Mouse (Mus musculus): Measurements from ENCODE around the gene C1qtnf9.

The C1qtnf9 gene

DNA sequence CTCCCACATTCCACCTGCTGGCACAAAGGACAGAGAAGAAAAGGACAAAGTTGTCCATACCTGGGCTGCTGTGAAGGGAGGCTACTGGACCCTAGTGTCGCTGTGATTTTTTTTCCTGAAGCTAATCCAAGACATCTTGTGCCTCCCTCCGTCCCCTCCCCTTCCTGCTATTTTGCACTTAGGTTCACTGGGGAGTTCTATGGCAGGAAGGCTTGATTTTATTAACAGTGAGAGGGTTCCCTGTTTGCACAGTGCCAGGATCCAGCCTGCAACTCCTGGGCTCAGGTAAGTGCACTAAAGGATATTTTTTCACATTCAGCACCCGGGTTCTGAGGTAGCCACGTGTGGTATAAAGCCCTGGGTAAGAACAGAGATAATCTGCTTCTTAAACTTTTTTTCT lies at the start of gene C1qtnf9:
C1qtnf9 (plus strand) TSS at position 251 of the 400 bp plus-strand sequence.
- in situ Hi-C loops (cut with MboI; ENCODE audit: low sequenced_read_pairs): loop anchor here (10.0 kb wide), 1 partner anchor 253 kb away; no protein-coding TSS in a partner anchor

- in situ Hi-C loops (cut with MboI; ENCODE audit: low sequenced_read_pairs): no loop called here
These were observed 46.6 kb upstream of the C1qtnf9 start for GRCm38 (mm10) chr14:60721304-60721703.

DNA sequence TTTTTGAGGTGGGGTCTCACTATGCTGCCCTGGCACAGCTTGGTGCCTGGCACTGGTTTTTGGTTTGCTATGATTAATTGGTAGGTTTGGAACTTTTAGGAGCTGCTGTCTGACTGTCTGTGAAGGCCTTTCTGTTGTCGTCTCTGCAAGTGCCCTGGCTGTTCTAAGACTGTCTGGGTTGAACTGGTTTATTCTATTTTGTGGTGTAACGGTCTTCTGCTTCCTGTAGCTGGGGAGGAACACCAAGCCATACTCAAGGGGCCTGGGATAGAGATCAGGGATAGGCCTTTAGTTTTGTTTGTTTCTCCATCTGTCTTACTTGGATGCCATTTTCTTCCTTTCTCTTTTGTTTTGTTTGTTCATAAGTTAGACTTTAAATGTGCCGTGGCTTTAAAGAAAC lies 46.0 kb upstream of the C1qtnf9 start:
- in situ Hi-C loops (cut with MboI; ENCODE audit: low sequenced_read_pairs): no loop called here

- in situ Hi-C loops (cut with MboI; ENCODE audit: low sequenced_read_pairs): no loop called here
These were observed 41.8 kb upstream of the C1qtnf9 start for GRCm38 (mm10) chr14:60726091-60726490.

DNA sequence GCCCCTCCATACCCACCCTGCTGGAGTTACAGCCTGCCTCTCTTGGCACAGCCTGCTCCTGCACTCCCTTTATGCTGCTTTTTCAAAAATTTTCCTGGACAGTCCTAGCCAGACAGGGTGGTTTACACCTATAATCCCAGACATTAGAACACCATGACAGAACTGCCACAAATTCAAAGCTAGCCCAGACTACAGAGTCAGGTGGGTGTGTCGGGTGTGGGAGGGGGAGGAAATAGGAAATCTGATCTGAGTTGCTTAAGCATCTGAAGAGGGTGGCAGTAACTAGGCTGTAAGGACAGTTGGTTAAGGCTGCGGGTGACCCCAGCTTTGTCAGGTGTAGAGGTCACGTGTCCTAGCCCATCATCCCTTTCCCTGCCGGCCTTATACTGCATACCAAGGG lies 40.8 kb upstream of the C1qtnf9 start:
- in situ Hi-C loops (cut with MboI; ENCODE audit: low sequenced_read_pairs): no loop called here

DNA sequence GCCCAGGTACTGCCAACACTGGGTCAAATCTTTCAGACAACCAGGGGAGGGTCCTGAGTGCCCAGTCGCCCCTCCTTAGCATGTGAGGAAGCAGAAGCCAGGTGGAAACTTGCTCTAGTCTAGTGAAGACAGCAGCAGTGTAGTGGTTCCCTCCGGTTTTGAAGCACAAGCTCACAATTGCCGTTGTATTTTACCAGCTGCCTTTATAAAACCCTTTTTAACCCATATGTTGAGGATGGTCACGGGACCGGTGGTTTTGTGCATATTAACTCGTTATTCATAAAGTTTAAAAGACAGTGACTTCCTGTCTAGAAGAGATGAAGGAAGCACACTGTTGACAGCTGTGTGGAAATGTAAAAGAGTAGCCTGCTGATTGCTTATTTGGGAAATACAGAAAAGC lies 35.9 kb upstream of the C1qtnf9 start:
- in situ Hi-C loops (cut with MboI; ENCODE audit: low sequenced_read_pairs): no loop called here

- in situ Hi-C loops (cut with MboI; ENCODE audit: low sequenced_read_pairs): no loop called here
These were observed 35.1 kb upstream of the C1qtnf9 start for GRCm38 (mm10) chr14:60732787-60733186.

GRCm38 (mm10) chr14:60733706-60734105 lies 34.2 kb upstream of the C1qtnf9 start:
- in situ Hi-C loops (cut with MboI; ENCODE audit: low sequenced_read_pairs): no loop called here

DNA sequence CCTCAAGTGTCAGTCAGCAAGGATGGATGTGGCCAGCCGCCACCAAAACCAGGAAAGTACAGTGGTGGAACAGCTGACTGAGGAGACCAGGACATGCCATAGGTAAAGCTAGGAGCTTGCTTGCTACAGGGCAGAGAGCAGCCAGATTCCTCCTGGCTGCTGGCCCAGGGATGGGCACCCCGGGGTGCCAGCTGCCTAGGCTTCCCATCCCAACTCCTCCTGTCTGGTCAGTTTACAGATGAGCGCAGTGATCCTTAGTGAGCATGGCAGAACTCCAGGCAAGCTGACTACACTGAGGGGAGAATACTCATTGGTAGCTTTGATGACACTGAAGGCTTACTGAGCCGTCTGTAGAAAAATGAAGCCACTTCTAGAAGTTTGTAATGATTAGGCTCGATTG lies 32.7 kb upstream of the C1qtnf9 start:
- in situ Hi-C loops (cut with MboI; ENCODE audit: low sequenced_read_pairs): no loop called here

GRCm38 (mm10) chr14:60735848-60736547 lies 31.9 kb upstream of the C1qtnf9 start:
- in situ Hi-C loops (cut with MboI; ENCODE audit: low sequenced_read_pairs): no loop called here

GRCm38 (mm10) chr14:60736591-60737192 lies 31.2 kb upstream of the C1qtnf9 start:
- in situ Hi-C loops (cut with MboI; ENCODE audit: low sequenced_read_pairs): no loop called here

- in situ Hi-C loops (cut with MboI; ENCODE audit: low sequenced_read_pairs): no loop called here
These were observed 30.7 kb upstream of the C1qtnf9 start for GRCm38 (mm10) chr14:60737202-60737611.

GRCm38 (mm10) chr14:60738434-60738938 lies 29.4 kb upstream of the C1qtnf9 start:
- in situ Hi-C loops (cut with MboI; ENCODE audit: low sequenced_read_pairs): no loop called here

- in situ Hi-C loops (cut with MboI; ENCODE audit: low sequenced_read_pairs): no loop called here
These were observed 28.8 kb upstream of the C1qtnf9 start for GRCm38 (mm10) chr14:60739155-60739554.

- in situ Hi-C loops (cut with MboI; ENCODE audit: low sequenced_read_pairs): no loop called here
These were observed 28.3 kb upstream of the C1qtnf9 start for GRCm38 (mm10) chr14:60739616-60740015.

- in situ Hi-C loops (cut with MboI; ENCODE audit: low sequenced_read_pairs): no loop called here
These were observed 27.4 kb upstream of the C1qtnf9 start for GRCm38 (mm10) chr14:60740507-60740906.

- in situ Hi-C loops (cut with MboI; ENCODE audit: low sequenced_read_pairs): no loop called here
These were observed 26.9 kb upstream of the C1qtnf9 start for GRCm38 (mm10) chr14:60741033-60741432.

DNA sequence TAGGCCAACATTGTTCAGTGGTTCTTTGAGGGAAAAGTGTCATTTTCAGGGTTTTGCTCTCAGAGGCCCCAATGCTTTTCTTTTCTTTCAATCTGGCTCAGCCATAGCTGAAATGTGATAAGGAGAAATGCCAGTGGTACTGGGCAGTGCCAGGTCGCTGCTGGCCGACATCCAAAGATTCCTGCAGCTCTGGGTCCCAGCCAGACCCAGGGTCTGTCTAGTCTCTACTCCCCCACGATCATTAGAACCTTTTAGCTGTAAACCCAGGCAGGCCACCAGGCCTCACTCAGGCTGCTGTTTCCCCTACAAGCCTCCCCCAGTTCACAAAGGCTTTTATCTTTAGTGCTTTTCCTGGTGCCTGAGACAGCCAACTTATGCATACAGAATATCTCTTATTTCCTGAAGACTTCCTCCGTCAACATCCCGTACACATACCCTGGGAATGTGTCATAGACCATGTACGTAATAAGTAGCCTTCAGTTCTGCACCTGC lies 26.4 kb upstream of the C1qtnf9 start:
- in situ Hi-C loops (cut with MboI; ENCODE audit: low sequenced_read_pairs): no loop called here

DNA sequence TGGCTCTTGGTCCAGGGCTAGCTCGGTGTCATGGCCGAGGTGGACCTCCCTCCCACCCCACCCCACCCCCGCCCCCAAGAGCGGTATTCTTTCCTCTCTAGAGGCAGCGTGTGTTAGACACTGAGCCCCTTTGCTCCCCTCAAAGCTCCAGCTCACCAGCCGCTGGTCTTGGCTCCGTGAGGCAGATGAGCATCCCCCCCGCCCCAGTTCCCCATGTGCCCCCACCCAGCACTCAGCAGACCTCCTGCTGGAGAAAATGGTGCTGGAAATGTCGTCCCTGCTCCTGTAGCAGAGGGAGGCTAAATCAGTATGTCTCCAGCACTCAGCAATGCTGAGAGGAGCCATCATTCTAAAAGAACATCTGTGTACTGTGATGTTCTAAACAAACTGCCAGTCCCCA lies 24.3 kb upstream of the C1qtnf9 start:
- in situ Hi-C loops (cut with MboI; ENCODE audit: low sequenced_read_pairs): no loop called here

DNA sequence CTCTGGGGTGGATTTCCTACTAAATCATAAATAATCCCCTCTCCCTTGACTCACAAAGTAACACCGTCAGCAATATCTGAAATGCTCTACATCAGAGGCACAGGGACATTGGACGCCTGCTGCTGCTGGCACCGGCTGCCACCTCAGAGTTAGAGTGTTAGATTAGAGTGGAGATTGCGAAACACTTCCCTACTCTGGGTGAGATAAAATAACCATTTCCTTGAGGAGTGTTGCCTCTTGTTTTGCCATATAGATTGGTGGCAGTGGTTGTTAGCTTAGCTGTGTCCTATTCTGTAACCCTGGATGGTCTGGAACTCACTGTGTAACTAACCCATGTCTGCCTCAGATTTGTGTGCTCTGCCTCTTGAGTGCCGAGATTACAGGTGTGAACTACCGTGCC lies 22.7 kb upstream of the C1qtnf9 start:
- in situ Hi-C loops (cut with MboI; ENCODE audit: low sequenced_read_pairs): no loop called here

- in situ Hi-C loops (cut with MboI; ENCODE audit: low sequenced_read_pairs): no loop called here
These were observed 21.8 kb upstream of the C1qtnf9 start for GRCm38 (mm10) chr14:60746141-60746540.

- in situ Hi-C loops (cut with MboI; ENCODE audit: low sequenced_read_pairs): no loop called here
These were observed 20.6 kb upstream of the C1qtnf9 start for GRCm38 (mm10) chr14:60747154-60747870.
